Mouse (Mus musculus) brain, embryonic 14.5 days (tissue): Measurements from ENCODE around the gene Hsp90aa1.

Source experiments
- CTCF ChIP-seq: fragments of 200-500 bp; IDR thresholded peaks from 2 replicates; pipeline ENCODE4 v1.5.1; 2012; ENCODE audit warnings: inconsistent platforms, mild to moderate bottlenecking, moderate library complexity, borderline replicate concordance; ENCODE audit not compliant: insufficient read depth, insufficient read length; ENCODE audit errors: extremely low read depth
- POLR2A ChIP-seq: fragments of 200-500 bp; IDR thresholded peaks from 2 replicates; pipeline ENCODE4 v1.6.1; 2012; ENCODE audit warnings: mild to moderate bottlenecking, inconsistent platforms, borderline replicate concordance; ENCODE audit not compliant: poor library complexity, insufficient read depth, insufficient read length, severe bottlenecking; ENCODE audit errors: extremely low read depth

DNA sequence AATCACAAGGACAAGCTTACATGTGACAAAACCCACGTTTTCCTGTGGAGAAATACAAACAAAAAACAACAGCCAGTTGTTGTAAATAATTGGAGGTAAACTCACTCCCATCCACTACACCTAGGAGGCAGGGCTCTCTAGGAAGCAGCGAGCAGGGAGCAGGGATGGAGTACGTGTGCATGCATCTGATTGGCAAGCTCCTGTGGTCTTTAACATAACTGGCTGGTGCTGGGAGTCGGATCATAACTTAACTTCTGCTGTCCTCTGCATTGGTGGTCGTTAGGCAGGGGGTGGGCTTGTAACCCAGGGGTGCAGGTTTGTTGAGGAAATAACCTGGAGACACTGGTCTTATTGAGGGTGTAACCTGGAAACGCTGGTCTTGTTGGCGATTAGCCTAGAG lies 1.2 kb upstream of the Hsp90aa1 start:
- no peak for TF ChIP-seq CTCF
- TF ChIP-seq POLR2A: no peak
